Mouse (Mus musculus) telencephalon, adult 2 months (tissue): ENCODE measurements at regions not wholly inside any gene's neighbourhood (a gene's known extent, or its start where the extent isn't known, plus 50 kb on each side); places are given as distances from the start of the nearest gene placed in this dataset.
"Not testable (repeated sequence)": the region's sequence is repeated elsewhere in the genome, so short reads cannot be mapped to it uniquely, and the experiment has no call there.

ENCODE experiments used
- DNase-seq: peaks from one replicate; pipeline ENCODE4 v3.0.0-alpha.2; 2011; ENCODE audit warnings: low read depth, low spot score

DNA sequence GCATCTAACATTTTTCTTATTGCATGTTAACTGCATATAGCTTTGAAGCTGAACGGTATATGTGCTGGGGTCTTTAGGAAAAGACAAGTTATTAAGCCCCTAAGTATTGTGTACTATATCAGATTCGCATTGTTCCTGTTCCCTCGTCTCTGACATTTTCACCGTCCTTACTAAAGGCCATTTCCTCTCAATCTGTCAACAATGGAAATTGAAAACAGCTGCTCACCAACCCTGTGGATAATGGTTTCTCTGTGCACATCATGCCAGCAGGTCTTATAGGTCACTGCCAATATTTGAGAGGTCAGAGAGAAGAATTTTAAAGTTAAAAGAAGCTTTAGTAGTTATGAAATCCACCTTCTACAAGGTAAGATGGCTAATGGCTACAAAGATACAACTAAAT, 797.4 kb upstream of the Impad1 start:
- no peak for DNase-seq

DNA sequence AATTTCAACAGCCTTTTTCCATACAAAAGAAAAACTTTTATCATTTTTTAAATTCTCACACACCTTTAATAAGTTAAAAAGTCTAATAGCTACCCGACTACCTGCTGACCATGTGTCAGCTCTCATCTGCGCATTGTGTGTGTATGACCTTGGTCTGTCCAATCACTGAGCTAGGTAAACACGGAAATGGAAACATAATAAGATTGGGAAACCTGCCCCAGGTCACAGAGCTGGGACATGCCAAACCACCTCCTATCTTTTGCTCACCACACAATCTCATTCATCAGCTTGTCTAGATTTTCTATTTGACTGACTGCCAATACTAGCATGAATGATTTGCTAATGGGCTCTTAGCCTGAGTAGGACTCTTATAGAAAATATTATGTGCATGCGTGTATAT, 794.3 kb upstream of the Impad1 start:
- DNase-seq: no peak

DNA sequence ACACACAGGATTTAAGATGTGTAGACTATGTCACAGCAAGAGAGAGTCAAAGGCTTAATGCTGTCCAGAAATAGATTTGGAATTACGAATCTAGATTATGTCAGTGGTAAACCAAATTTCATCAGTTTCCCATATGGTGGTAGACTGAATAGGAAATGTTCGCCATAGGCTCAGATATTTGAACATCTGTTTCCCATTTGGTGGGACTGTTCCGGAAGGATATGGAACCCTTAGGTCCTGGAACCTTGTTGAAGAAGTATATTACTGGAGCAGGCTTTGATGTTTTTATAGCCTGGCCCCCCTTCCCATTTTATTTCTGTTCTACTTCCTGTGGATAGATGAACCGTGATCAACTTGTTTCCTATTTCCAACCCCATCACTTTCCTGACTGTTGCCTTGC, 792.0 kb upstream of the Impad1 start:
- DNase-seq: no peak

DNA sequence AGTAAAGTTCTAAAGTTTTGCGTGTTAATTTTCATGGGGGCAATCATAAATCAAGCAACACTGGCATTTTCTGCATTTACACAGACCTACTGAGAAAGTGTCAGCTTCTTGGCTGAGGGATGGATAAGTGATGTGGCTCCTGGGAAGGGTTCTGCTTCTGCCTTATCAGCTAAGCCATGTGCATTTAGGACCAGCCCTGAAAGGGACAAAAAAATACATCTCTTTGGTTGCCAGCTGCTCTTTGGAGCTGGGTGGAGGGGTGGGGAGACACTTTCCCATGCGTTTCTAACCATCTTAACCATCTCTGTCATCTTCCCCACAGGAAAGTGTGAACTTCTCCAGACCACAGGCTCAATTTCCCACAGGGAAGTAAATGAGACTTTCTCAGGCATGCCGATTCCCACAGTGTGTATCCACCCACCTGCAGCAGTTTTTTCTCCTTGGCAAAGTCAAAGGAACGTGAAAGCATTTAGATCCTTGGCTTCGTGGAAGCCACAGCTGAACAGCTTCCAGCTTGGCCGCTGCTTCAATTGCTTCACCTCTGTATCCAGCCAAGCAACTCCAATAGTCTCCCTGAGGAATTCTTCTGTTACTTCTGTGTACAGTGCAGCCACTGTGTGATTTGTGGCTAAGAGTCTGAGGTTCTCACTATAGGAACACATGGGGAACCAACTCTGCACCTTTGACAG, 791.0 kb upstream of the Impad1 start:
- DNase-seq: no peak

DNA sequence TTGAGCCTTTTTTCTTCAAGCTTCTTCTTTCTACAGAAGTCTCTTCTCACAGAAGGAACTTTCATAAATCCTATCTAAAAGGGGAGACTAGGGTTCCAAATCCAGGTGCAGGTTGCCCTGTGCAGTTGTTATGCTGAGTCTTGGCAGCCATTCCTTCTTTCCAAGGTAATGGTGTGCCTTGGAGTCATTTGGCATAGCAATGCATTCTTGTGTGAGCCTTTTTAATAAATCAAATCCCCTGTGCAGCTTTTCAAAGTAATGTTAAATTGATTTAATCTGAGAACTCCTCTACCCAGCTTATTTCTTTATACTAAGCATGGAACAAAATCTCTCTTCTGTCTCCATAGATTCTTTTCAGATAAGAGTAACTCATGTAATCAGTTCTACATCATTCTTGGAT, 774.9 kb upstream of the Impad1 start:
- DNase-seq: no peak

DNA sequence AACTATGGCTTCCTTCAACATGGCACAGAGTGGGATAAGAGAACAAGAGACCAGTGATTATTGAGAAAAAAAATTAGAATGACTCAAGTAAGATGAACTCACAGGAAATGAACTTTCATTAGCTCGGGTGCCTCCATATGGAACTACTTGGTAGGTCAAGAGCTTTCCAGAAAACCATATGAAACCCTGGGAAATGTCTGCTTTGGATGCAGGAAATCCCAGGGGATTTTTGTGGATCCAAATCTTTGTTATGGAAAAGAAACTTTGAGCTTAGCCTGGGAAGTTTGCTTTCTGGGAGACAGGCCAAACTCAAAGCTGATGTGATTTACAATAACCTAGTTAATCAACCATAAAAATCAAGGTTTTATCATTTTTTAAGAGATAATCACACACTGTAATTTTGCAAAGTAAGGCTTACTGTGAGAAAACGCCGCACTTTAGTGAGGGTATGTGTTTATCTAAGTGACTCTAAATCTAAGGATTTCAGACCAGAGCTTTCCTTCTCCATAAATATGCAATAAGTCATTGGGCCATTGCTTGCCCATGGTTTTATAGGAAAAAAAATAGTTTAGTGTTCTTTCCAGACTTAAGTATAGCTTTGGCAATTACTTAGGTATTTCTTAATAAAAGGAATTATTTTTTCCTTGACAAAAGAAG, 767.0 kb upstream of the Impad1 start:
- DNase-seq: no peak

DNA sequence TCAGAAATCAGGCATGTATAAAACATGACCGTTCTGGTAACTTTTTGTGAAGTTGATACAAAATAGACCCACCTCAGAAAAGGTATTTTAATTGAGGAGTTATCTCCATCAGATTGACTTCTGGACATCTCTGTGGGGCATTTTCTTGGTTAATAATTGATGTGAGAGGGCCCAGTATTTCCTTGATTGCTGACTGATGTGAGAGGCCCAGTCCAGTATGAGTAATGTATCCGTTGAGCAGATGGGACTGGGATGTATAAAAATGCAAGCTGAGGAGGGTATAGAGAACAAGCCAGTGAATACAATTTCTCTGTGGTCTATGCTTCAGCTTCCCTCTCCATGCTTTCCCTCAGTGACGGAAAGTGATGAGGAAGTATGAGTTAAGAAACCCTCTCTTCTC, 747.0 kb upstream of the Impad1 start:
- DNase-seq: no peak

DNA sequence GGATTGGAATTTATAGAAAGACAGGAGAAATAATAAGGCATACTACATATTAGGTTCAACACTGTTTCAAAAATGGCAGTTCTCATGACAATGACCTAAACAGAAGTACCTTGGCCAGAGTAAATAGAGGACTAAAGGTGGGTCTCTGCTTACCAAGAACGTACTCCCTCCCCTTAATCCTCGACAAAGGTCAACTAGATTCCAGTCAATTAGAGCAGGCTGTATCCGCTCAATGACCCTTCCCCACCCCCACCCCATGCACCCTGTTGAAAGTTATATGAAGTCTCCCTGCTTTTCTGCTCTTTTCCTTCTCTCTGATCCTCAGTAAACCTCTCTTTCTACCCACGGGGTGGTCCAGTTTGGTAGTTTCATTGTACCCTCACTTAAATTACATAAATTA, 737.3 kb upstream of the Impad1 start:
- DNase-seq: no peak

DNA sequence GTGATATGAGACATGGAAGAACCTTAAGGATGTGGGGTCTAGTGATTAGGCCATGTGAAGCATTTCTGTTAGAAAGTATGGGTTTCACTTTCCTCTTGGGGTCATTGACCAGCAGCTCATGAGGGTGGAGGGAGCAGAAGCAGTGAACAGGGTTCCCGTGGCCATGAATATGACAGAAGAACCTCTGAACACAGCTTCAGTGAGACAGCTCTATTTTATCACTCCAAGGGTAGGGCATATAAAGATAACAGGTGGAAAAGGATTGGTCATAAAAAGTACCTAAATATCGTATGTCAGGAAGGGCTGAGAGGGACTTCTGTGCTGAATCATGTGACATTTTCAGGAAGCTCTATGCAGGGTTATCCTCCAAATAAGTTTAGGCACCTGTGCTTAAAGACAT, 725.4 kb upstream of the Impad1 start:
- no peak for DNase-seq

DNA sequence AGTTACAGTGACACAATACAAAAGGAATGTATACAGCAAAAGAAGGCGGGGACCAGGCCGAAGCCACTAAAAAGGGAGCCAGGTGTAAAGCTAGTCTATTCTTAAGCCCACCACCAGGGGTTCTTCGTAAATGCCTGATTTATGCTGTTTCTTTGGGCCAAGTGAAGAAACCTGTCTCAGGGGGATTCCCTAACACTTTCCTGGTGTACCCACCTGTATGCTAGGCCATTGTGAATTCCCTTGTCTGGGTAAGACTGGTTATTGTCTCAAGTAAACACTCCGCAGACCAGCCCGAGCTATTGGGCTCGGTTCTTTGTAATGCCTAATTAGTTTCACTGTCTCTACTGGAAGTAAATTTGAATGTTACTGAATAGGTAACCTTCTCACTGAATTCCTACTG, 722.3 kb upstream of the Impad1 start:
- DNase-seq: not testable (repeated sequence)

DNA sequence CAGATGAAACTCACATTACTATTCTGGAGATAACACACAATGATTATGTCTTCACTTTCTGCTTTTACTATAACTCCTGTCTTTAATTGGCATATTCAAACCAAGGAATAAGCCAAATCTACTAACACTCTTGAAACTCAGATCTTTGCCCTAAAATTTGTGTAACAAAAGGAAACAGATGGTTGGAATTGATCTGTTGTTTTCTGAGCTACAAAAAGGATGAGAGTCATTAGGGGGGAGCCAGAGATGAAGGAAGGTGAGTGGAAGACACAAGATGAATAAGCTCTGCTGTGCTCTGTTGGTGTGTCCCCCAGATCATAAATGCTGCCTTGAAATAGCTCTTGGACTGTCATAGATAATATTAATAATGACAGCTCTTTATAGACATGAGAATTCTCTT, 718.6 kb upstream of the Impad1 start:
- no peak for DNase-seq

DNA sequence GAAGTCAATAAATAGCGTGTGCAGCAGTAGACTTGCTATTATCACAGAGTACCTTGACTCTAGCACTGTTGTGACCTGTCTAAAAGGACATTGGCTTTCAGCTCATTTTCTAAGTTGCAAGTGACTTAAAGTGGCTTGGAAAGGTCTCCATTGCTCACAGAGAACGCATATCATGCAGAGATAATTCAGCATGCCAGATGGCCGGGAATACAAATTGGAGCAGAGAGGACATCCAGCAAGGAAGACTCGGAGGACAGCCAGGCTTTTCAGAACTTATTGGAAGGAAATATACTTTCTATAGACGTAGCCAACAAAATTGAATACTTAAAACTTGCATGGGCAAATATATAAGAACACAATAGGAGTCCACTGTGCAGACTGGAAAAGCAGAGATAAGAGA, 716.2 kb upstream of the Impad1 start:
- DNase-seq: peak; percentile 3

DNA sequence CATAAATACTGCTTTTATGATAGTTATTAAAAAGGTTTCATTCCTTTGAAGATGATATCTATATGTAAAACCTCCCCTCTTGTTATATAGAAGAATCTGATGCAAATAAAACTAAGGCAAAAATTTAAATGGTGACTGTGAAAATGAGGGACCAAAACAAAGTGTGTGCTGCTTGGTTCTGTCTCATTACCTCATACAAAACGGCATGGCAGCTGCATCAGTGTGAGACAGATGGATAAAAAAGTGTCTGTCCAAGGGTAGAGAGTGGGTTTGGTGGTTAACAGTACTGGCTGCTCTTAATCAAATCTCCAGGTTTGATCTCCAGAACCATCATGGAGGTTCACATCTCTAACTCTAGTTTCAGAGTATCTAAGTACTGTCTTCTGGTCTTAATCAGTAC, 701.9 kb upstream of the Impad1 start:
- no peak for DNase-seq

DNA sequence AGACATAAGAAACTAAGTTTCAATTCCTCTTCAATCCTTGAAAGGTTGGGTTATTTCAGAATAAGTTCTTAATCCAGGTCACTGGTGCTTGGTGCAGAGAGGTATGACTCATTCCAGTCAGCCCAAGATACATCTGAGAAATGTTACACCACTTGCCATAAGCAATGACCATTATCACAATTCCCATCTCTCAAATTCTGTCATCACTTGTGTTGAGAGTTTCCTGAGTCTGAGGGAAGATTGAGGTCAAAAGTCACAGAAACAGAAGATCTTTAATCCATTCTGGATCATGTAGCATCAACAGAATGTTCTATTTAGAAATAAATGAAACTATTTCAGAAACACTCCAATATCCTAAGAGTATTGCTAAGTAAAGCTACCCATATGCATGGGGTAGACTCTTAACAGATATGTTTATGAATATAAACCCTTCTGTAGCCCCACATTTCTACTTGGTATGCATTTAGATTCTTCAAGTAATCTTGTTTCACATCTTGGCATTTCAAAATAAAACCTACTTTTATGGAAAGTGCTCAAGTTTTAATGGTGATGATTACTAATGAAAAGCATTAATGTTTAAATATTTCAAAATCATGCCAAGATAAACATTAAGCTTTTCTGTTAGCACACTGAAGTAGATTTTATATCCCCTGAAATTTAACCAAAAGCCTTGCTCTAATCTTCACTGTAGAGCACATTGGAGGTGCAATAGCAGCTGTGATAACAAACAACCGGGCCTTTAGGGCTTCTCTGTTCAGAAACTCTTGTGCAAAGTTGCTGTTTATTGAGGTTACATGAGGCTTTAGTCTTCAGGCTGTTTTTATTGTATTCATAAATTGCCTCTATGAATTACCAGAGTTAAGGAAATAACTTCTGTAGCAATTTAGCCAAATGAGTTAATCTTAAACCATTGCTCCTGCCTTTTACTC, 701.2 kb upstream of the Impad1 start:
- no peak for DNase-seq

DNA sequence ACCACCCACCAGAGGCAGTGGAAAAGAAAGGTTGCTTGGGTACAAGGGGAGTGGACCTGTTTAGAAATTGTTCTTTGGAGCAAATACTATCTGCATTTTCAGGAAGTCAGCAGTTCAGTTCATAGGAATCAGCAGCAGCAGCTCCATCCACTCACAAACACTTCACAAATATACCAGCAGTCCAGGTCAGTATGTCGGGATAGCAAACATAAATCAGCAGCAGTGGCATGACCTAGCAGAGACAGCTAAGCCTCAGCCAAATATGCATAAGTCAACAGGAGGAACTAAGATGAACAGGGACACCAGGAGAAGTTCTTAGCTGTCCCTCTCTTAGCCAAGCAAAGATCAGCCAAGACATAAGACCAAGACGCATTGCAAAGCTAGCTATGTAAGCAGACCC, 693.6 kb upstream of the Impad1 start:
- no peak for DNase-seq

DNA sequence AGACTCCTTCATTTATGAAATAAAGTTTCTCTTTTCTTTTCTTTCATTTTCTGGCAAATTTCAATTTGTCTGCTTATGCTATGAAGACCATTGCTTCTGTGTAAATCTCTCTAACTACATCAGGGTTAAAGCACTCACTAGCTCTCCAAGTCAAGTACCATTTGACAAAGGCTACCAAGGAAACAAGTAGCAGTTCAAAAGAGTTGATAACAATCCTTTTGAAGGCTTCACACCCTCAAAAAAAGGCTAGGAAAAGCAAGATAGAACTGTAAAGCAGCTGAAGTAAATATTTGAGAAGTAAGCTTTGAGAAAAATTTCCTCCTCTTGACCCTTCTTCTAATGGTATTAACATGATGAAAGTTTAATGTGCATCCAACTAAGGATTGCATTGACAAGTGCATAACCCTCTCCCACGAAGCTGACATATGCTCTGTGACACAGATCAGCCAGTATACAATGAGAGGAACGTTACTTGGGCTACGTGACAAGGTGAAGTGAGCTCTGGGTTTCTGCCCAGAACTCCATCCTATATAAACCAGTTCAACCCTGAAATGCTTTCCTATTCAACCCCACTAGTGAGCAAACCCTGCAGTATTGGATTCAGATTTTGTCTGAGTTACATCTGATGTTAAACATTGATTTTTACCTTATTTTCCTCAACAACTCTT, 678.9 kb upstream of the Impad1 start:
- DNase-seq: no peak

DNA sequence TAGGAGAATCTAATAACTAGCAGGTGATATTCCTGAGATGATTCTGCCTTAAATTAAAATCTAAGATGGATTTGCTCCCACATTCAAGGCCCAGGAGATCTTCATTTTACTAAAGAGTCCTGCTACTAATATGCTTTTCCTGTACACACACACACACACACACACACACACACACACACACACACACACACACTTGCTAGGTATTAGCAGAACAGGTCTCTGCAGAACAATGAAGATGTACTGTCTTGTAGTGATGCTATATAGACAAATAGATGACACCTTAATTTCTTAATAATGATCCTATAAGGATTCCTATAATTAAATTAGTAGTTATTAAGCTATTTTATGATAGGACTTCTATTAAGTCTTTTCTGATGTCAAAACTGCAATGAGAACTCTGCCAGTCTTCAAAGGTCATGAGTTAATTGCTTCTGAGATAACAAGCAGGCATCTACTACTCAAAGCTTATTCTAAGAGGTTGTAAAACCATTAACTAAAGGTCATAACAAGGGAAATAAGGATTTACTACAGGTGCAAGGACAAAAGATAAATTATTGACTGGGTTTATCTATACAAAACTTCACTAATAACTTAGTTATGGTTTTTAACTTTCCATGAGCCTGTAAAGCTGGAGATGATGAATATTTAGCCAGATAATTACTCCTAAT, 666.0 kb upstream of the Impad1 start:
- DNase-seq: no peak

DNA sequence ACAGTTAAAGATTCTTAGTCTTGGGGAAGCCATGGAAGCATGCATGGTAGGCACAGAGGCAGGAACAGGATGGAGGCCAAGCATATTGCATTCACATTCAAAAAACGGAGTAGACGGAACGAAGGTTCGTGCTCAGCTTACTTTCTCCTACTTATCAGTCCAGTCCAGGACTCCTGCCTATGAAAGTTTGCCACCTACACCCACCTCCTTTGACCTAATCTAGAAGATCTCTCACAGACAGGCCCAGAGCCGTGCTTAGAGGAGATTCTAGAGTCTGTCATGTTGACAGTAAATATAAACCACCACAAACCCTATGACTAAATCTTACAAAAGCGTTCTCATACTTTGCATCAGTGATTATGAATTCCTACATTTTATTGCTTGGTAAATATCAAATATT, 657.3 kb upstream of the Impad1 start:
- DNase-seq: no peak

DNA sequence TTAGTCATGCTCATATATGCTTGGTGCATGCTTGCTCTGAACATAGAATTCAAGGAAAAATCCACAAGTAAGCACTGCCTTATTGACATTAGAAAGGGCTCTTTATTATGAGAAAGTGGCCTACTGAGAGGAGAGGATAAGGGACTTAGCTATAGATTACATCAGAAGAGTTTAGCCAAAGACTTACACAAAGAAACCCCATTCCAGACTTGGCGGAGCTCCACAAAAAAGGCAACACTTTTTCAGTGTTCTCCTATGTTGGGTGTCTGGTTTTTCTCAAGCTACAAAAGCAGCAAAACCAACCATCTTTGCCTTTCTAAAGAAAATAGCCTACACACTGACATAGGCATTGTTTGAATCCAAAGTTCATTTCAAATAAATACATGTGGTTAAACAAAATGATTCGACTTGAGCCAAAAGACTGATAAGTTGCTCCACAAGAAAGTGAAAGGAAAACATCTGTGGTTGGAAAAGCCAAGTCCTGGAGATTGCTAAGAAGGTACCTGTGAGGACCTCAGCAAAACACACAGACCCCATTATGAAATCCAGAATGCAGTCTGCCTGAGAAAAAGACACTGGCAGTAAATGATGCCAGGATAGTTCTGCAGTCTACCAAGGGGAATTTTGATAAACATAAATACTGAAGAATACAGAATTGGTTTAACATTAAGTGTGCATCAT, 648.3 kb upstream of the Impad1 start:
- no peak for DNase-seq

DNA sequence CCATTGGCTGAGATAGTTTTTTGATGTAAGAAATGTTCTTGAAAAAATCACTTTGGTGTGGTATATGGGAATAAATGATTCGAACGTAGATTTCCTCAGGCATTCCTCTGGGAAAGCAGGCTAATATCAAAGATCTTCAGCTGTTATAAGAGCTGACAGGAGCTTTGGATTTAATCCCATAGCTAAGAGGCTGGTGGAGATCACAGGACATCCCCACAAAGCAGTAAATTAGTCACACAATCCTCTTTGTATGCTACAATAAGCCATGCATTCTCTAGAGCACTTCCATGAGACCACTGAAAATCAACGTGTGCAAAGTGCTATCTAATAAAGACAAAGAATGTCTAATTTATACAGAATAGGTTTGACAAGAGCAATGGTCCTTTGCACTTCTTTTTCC, 643.9 kb upstream of the Impad1 start:
- no peak for DNase-seq
